Mouse (Mus musculus): ENCODE results near the gene Lmbrd1. TPM values are rescaled to one million over a fixed set of nuclear protein-coding genes. Genes with fewer than 3 reads are reported as not detected.
"Not testable (repeated sequence)": the region's sequence is repeated elsewhere in the genome, so short reads cannot be mapped to it uniquely, and the experiment has no call there.

Lmbrd1 gene
- 10 to 100 TPM; 78.3 to 80.4 TPM for total RNA-seq (2021)
- long read RNA-seq, experiment 1, full-length matches to known transcripts = 63 of 72 reads
- long read RNA-seq, experiment 1, partial matches to known transcripts = 2 of 72 reads
- long read RNA-seq, experiment 1, other reads (novel, unspliced or antisense) = 7 of 72 reads
- long read RNA-seq, experiment 2, full-length matches to known transcripts = 134 of 165 reads
- long read RNA-seq, experiment 2, partial matches to known transcripts = 14 of 165 reads
- long read RNA-seq, experiment 2, other reads (novel, unspliced or antisense) = 17 of 165 reads

DNA sequence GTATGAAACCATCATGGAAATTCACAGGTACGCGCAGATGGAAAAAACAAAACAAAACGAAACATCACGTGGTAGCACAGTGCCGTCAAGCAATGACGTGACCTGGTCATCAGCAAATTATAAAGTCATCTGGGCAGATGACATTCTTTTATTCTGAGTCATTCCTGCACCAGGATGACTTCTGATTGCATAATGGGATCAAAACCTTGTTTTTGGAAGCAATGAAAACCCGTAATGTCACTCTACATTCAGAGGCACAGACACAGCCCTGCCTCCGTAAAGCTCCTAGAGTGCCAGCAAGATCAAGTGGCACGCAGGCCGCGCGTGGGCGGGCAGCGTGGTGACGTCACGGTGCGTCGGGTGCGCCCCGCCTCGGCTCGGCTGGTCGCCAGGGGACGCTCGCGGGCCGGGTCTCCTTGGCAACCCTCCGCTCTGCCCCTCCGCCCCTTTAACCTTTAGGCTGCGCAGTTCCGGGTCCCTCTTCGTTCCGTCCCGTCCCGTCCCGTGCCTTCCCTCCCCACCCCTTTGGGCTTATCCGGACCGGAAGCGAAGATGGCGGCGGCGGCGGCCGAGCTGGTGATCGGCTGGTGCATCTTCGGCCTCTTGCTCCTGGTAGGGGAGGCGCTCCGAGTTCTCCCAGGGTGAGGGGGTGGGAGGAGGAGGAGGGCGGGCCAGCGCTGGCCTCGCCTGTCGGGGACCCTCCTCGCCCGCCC lies at the start of gene Lmbrd1:
TSS of gene Lmbrd1 (plus strand) at position 426 of the 713 bp plus-strand sequence.
- peak; percentile 98 to 99 for DNase-seq (ENCODE audit: low spot score in 2 of 2)

DNA sequence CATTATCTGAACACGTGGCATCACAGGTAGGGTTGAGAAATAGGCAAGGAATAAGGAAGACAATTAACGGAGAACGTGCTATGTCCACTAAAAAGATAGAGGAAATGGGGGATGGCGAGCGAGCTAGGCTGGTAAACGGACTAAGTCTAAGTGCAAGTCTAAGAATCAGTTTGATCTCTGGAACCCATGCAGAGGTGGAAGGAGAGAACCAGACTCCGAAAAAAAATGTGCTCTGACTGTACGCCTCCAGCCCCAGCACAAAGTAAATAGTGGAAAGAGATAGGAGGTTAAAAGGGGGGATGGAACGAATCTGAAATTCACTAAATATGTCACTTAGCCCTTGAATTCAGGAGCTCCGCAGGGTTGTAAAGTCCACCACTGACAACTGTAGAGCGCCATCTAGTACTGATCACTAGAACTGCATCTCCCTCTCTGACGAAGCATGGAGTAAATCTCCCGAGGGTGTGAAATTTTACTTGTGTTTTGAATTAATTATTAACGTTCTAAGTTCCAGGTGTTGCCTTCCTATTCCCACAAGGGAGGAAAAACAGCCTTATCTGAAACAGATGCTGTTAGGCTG lies 44.8 kb upstream of the Lmbrd1 start:
- DNase-seq (ENCODE audit: low spot score in 2 of 2) = no peak

DNA sequence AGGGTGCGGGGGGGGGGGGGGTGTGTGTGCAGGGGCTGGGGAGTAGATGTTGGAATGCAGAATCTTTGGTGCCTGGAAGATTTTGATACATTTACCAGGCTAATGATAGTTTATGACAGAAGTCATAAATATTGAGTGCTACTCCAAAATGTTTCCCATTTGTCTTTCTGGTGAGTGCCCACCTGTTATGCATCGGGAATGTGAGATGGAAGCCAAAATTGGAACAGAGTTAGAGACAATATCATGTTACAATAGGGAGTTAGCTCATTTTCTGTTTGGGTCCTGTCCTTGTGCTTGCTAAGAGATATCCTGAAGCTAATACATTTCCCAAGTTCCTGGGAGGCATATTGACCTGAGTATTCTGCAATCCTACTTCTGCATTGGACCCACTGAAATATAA lies 28.3 kb upstream of the Lmbrd1 start:
- DNase-seq (ENCODE audit: low spot score in 2 of 2) = no peak

DNA sequence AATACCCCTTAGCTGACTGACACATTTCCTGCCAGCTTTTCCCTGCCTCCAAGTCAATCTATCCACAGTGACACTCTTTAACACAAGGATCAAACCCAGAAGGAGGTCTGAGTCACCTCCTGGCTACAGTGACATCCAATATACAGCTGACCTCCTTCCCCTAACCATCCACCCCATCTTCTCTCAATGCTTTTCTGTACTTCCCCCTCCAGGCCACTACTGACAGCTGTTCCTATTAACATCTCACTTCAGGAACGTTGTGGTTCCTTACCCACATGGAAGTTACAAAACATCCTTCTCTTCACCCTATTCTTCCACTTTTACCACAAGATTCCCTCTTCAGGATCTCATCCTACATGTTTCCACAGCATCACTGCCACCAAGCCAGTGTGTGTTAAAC lies 18.5 kb upstream of the Lmbrd1 start:
- DNase-seq (ENCODE audit: low spot score in 2 of 2) = no peak

DNA sequence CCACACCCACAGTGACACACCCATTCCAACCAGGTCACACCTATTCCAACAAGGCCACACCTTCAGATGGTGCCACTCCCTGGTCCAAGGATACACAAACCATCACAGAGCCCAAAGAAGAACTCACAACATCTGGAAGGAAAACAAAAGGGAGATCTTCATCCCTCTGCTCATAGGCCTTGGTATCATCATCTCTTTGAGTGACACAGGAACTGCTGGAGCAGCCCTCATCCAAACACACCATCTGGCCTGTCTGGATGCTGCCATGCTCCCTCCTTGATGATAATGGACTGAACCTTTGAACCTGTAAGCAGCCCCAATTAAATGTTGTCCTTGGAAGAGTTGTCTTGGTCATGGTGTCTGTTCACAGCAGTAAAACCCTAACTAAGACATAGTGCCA lies 17.8 kb upstream of the Lmbrd1 start:
- not testable (repeated sequence) for DNase-seq (ENCODE audit: low spot score in 2 of 2)

DNA sequence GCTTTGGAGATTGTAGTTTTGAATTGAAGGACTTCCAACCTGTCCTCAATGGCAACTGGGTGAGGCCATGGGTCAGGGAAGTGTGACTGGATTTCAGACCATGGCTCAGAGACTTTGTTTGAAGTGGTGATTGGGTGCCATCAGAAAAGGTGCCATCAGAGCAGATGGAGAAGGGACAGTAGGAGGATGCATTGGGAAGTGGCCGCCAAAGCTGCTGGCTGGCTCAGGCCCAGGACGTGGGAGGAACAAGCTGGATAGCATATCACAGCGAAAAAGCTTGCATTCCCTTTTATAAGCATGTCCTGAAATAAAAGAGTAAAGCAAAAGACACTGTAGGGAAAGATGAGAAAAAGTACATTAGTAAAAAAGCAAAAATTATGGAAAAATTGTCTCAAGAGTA lies 16.9 kb upstream of the Lmbrd1 start:
- DNase-seq (ENCODE audit: low spot score in 2 of 2) = no peak

DNA sequence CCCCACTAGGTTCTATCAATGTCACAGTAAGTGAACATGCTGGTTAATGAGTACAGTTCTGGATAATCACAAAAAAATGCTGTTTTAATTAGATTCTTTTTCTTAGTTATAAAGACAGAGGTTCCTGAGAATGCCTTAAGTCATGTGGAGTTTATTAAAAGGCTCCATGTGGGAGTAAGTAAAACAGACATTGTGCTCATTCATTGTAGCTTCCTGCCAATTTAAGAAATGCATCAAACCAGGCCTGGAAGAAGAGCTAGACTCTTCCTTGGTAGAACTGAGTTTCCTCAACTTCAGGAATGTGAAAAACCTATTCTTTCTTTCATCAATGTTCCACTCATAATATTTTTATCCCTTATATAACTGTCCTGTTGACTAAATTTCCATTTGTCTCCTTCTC lies 14.3 kb upstream of the Lmbrd1 start:
- no peak for DNase-seq (ENCODE audit: low spot score in 2 of 2)

DNA sequence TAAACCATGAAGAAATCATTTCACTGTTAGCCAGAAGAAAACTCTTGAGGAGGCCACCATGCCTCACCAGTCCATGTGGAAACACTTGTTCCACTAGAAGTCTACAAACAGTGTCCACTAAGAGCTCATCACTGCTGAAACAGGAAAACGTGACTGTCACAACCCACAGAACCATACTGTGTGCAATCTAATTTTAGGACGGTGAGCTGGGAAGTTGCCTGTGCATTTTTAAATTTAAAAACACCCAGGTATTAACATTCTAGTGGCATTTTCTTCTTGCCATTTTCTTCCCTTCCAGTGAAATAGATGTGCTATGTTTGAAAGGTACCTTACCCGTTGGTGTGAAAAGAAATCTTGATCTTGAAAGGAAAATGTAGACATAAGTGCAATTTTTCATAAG lies 5.2 kb upstream of the Lmbrd1 start:
- DNase-seq (ENCODE audit: low spot score in 2 of 2) = no peak

DNA sequence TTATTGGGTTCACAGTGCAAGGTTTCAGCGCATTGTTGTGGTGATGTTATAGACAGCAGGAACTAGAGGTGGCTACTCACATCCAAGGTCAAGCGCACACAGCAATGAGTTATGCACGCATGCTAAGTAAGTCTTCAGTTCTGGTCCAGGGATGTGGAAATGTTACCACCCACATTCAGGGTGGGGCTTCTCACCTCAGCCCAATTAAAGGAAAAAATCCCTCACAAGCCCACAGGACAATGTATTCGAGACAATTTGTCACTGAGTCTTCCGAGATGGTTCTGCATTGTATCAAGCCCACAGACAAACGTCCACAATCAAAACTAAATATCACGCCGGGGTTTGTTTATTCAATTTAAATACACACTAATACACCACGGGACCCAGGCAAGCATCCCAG lies 724 bp upstream of the Lmbrd1 start:
- no peak for DNase-seq (ENCODE audit: low spot score in 2 of 2)

DNA sequence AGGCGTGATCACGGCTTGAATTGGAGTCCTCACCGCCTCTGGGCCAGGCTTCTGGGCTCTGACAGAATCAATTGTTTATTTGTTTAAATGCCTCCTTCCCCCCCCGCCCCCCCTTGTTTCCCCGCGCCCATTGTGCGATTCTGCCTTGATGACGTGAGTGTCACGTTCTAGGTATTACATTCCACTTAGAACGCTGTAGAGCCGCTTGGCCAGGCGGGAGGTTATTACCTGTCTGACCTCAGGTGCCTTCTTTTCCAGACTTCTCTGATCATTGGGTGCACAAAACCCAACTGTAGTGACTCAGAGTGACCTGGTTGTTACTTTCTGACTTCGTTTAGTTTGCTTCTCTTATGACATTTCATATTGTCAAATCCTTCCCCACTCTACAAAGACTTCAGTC lies 641 bp downstream of the Lmbrd1 start:
- DNase-seq (ENCODE audit: low spot score in 2 of 2) = no peak

DNA sequence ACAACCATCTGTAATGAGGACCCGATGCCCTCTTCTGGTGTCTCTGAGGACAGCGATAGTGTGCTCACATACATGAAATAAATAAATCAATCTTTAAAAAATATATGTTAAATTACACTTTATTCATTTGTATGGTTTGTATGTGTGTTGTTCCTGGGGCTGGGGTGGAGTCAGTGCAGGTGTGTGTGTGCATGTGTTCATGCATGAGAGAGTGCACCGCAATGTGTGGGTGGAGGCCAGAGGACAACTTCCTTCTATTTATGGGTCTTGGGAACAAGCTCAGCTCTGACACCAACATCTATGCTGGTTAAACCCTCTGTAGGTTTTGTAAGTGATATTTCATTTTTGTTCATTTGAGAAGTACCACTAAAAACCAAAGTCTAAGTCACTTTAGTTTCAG lies 2.6 kb downstream of the Lmbrd1 start:
- DNase-seq (ENCODE audit: low spot score in 2 of 2) = no peak

DNA sequence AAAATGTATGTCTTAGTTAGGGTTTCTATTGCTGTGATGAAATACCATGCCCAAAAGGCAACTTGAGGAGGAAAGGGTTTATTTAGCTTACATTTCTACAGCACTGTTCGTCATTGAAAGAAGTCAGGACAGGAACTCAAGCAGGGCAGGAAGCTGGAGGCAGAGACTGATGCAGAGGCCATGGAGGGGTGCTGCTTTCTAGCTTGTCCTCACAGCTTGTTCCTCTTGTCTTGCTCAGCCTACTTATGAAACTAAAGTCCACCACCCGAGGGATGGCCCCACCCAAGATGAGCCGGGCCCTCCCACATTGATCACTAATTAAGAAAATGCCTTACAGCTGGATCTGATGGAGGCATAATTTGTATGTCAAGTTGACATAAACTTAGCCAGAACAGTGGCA lies 3.5 kb downstream of the Lmbrd1 start:
- no peak for DNase-seq (ENCODE audit: low spot score in 2 of 2)

DNA sequence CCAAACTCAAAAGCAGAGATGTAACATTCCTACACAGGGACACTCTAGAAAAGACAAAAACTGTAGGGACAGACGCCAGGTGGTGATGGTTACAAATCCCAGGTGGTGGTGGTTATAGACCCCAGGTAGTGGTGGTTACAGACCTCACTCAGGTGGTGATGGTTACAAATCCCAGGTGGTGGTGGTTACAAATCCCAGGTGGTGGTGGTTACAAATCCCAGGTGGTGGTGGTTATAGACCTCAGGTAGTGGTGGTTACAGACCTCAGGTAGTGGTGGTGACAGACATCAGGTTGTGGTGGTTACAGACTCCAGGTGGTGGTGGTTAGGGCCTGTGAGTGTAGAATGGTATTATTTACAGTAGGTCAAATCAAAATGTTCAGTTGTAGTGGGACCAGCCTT lies 5.5 kb downstream of the Lmbrd1 start:
- DNase-seq (ENCODE audit: low spot score in 2 of 2) = no peak

DNA sequence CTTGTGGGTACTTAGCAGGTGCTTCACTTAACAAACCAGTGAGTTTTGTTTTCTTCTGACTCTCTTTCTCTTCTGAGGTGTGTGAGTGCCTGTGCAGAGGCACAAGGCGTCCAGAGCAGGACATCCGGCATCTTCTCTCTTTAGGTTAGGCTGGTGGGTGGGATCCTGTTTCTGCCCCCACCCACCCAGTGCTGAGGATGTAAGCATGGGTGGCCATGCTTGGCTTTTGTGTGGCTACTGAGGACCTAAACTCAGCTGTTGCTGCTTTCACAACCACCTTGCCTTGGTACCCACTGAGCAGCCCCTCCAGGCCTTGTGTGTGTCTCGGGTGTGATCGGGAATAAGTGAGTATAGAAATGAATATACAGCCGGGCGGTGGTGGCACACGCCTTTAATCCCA lies 7.2 kb downstream of the Lmbrd1 start:
- DNase-seq (ENCODE audit: low spot score in 2 of 2) = no peak

DNA sequence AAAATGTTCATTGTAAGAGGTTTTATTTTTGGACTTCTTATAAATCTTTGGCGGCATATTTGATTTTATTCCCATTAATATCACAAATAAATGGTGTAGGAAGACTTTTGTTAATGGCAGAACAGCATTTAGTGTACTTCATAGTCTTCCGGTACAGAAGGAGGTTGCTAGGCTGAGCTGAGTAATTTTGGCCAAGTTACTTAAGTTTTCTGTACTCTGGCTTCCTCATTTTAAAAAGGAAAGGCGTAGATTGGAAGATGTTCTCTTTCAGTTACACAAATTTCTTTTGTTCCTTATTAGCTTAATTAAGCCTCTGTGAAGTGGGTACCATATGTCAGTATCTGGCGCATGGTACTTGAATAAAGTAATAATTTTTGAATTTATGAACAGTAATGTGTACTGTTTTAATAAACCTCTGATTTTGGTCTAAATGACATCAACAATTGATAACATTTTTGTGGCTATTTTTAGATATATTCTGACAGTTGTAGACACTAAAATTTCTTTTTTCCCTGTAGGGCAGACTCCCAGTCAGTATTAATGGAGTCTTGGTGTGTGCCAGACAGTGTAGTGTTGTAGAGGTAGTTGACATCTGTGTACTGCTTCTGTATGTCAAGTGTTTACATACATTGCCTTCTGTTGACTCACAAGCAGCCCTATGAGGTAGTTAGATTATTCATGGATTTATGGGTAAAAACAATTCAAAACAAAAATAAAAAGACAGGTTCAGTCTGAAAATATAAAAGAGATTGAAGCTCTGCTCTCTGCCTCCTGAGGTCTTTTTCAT lies 8.0 kb downstream of the Lmbrd1 start:
- no peak for DNase-seq (ENCODE audit: low spot score in 2 of 2)

DNA sequence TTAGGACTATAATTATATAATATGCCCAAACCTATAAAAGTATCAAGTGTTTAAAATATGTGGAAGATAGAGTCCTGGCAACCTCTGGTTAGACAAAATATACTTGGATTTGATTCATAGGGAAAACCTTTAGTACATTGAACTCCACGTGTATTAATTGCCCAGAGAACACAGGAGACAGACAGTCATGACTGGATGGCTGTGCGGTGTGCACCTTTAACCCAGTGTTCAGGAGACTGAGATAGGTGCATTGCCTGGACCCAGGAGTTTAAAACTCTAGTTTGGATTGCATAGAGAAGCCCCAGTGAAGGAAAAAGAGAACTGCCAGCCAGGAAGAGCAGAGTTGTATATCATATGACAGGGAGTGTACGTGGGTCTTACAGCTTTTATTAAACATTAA lies 19.2 kb downstream of the Lmbrd1 start:
- no peak for DNase-seq (ENCODE audit: low spot score in 2 of 2)

DNA sequence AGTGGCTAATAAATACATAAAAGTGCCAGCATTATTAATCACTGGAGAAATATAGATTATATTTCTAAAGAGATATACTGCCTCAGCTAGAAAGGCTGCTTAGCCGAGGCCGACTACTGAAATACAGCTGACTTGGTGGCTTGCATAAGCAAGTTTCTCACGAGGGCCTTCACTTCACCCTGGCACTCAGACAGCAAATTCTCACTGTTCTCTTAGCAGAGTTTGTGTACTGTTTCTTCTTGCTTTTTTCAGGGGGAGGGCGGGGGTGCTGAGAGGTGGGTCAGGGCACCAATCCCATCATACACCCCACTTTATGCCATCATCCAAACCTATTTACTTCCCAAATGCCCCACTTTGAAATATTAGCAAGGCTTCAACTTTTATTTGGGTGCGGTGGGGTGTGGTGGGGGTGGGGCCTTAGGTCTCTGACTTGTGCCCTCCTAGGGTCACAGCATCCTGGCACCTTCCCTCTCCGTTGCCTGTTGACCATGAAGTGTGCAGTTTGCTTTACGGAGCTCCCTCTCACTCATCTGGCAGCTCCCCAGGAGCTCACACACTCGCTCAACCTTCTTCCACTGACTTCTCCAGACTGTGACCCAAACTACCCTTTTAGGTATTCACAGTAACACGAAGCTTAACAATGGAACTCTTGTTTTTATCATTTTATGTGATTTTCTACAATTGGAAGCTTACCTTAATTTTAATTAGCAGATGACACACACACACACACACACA lies 19.9 kb downstream of the Lmbrd1 start:
- DNase-seq (ENCODE audit: low spot score in 2 of 2) = no peak

DNA sequence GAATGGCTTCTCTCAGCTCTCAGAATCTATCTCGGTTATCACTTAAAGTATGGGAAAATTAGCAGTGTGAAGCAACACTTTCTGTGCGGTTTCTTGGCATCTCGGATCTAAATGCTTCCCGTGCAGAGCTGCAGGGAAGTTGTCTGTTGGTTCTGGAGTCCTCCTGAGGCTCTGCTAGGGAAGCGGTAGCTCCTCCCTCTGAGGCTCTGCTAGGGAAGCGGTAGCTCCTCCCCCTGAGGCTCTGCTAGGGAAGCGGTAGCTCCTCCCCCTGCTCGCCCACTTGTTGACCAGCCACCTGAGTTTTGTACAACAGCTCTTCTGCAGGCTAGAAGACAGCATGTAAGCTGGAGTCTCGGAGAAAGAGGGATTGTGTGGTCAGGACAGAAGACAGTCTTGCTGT lies 20.9 kb downstream of the Lmbrd1 start:
- DNase-seq (ENCODE audit: low spot score in 2 of 2) = no peak

DNA sequence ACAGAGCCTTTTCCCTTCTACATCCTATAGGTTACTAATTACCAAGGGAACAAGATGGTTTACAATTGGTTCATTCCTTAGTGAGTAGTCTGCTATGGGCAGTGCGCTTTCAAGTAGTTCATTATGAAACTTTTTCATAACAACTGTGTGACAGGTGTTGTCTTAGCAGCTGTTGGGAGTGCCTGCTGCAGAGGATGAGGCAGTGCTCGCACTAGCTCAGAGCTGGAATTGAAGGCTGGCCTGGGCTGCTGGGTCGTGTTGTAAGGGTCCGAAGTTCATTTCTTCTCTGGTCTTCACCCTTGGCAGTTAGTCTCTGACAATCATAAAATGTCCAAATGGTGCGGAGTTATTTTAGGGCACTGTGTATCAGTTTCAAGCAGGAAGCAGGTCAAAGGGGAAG lies 21.8 kb downstream of the Lmbrd1 start:
- DNase-seq (ENCODE audit: low spot score in 2 of 2) = no peak

DNA sequence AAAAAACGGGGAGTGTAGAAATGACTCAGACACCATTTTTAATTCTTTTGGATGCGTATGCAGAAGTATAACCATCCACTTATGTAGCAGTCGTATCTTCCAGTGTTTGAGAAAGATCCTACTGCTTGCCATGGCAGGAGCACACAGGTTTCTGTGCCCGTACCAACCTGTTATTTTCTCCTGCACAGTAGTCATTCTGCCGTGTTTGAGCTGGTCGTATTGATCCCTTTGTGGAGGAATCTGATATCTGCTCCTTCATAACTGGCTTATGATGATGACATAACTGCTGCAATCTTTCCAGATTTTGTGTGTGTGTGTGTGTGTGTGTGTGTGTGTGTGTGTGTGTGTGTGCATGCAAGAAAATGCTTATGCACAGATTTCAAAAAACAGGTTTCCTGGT lies 25.4 kb downstream of the Lmbrd1 start:
- no peak for DNase-seq (ENCODE audit: low spot score in 2 of 2)

DNA sequence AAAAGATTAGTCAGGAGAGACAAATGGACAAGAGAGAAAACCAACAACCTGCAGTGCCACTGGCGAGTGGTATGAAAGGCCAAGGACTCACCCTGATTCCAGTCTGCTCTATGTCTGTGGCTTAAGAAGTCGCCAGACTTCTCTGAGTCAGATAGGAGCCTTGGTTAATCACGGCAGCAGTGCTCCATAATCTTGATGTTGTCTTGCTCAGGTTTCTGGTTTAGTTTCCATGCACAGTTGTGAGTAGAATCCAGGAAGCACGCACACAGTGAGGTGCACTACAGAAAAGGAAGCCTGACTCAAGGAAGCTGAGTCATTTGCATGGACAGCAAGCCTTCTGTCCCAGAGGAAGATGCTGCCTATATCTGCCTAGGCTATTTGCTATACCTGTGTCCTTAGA lies 37.9 kb downstream of the Lmbrd1 start:
- DNase-seq (ENCODE audit: low spot score in 2 of 2) = no peak

All from adrenal gland, adult 18-20 months (tissue).